Mouse (Mus musculus) cerebellum, adult 18-20 months (tissue): ENCODE data around the gene Kiss1r.
A peak's percentile ranks its signal among the peaks of the same experiment; 100 is the strongest.

Experiments used
- DNase-seq, 2 experiments: peaks; one replicate each; pipeline ENCODE4 v3.0.0; 2021

The Kiss1r gene

GRCm38 (mm10) chr10:79942988-79943387, 26.2 kb downstream of the Kiss1r start:
- DNase-seq = no peak

- no peak for DNase-seq
Observed at GRCm38 (mm10) chr10:79943471-79943901, 26.7 kb downstream of the Kiss1r start.

GRCm38 (mm10) chr10:79945507-79946234, 28.9 kb downstream of the Kiss1r start:
- no peak for DNase-seq

- DNase-seq = no peak
Observed at GRCm38 (mm10) chr10:79946752-79947322, 30.1 kb downstream of the Kiss1r start.

GRCm38 (mm10) chr10:79947502-79947901, 30.7 kb downstream of the Kiss1r start:
- DNase-seq = no peak

- DNase-seq = no peak
Observed at GRCm38 (mm10) chr10:79949873-79950272, 33.1 kb downstream of the Kiss1r start.

- DNase-seq = no peak
Observed at GRCm38 (mm10) chr10:79950661-79951060, 33.9 kb downstream of the Kiss1r start.

- DNase-seq = no peak
Observed at GRCm38 (mm10) chr10:79953946-79954345, 37.2 kb downstream of the Kiss1r start.

GRCm38 (mm10) chr10:79955691-79956090, 38.9 kb downstream of the Kiss1r start:
- no peak for DNase-seq

GRCm38 (mm10) chr10:79956643-79957154, 39.9 kb downstream of the Kiss1r start:
- no peak for DNase-seq

- peak; percentile 85 to 86 for DNase-seq
Observed at GRCm38 (mm10) chr10:79958140-79958816, 41.5 kb downstream of the Kiss1r start.

GRCm38 (mm10) chr10:79959412-79959811, 42.6 kb downstream of the Kiss1r start:
- peak in 1 of 2 experiments; percentile 63 for DNase-seq

- DNase-seq = peak; percentile 99
Observed at GRCm38 (mm10) chr10:79959847-79960601, 43.3 kb downstream of the Kiss1r start, which contains the start of gene Wdr18. TSS of gene Wdr18 (plus strand) at chr10:79960152.

- no peak for DNase-seq
Observed at GRCm38 (mm10) chr10:79960671-79961294, 44.0 kb downstream of the Kiss1r start.

- no peak for DNase-seq
Observed at GRCm38 (mm10) chr10:79964727-79965126, 48.0 kb downstream of the Kiss1r start.

- DNase-seq = no peak
Observed at GRCm38 (mm10) chr10:79965325-79965724, 48.6 kb downstream of the Kiss1r start.

- peak; percentile 61 to 64 for DNase-seq
Observed at GRCm38 (mm10) chr10:79966886-79967400, 50.2 kb downstream of the Kiss1r start.

- DNase-seq = no peak
Observed at GRCm38 (mm10) chr10:79968181-79968580, 51.4 kb downstream of the Kiss1r start.

GRCm38 (mm10) chr10:79969124-79969568, 52.4 kb downstream of the Kiss1r start:
- DNase-seq = no peak

GRCm38 (mm10) chr10:79970415-79971182, 53.8 kb downstream of the Kiss1r start, which contains the start of gene Grin3b:
TSS of gene Grin3b (plus strand) at chr10:79970715.
- peak; percentile 41 to 53 for DNase-seq

- DNase-seq = no peak
Observed at GRCm38 (mm10) chr10:79971183-79971497, 54.4 kb downstream of the Kiss1r start.
